Mouse (Mus musculus) erythroblast, embryonic 14.5 days (primary cell): Measurements from ENCODE around the gene Cpa4.

Experiments used
- GATA1 ChIP-seq: IDR thresholded peaks from 2 replicates; pipeline ENCODE4 v1.6.1; 2012; ENCODE audit warnings: low read length, inconsistent platforms, mixed read lengths
- TAL1 ChIP-seq: IDR thresholded peaks from 3 replicates; pipeline ENCODE4 v1.6.1; 2012; ENCODE audit warnings: low read length, inconsistent platforms, mixed read lengths

- TF ChIP-seq TAL1 (no peak), GATA1 (no peak)
Observed at GRCm38 (mm10) chr6:30576477-30577203, 8.5 kb downstream of the Cpa4 start.
